Mouse (Mus musculus) urinary bladder, postnatal 25 days (tissue): ENCODE data around the gene Slc29a1.

Source experiments
- DNase-seq: peaks from one replicate; pipeline ENCODE4 v3.0.0; 2022; ENCODE audit warnings: low spot score

Slc29a1 gene

DNA sequence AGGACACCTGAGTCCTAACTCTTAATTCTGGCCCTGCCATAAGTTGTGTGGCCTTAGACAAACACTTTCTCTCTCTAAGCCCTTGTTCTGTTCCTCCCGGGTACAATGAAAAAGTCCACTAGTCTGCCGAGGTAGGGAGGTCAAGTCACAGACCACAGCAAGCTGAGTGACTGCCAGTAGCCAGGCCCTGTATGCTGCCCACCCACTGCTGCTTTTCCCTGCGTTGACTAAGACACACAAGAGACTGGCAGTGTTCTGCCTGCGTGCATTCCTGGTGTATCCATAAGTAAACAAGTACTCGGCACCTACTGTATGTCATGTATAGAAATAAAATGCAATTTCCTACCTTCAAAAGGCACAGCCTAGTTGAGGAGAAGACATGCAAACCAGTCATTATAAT is 49.2 kb downstream of the Slc29a1 start:
- DNase-seq = no peak

DNA sequence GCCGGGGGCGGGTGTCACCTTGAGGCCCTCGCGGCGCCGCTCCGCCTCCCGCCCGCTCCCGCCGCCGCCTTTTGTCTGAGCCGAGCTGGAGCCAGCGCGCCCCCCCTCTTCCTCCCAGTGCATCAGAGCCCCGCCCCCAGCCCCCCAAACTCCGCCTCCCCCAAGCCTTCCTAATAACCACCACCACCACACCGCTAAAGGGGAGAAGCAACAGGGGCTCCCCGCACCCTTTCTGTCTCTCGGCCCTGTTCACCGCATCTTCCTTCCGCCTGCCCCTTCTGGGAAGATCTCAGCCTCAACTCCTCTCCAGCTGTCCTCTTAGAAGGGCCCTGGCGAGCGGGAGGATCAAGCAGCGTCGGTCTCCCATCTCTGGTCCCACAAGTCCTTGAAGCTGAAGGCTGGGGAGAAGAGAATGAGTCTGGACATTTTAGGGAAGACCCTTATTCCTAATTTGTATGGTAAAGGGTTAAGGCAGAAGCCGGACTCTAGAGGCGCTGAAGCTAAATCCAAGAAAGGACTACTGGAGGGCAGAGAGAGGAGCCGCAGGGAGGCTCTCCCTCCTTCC is 49.7 kb downstream of the Slc29a1 start, which contains the start of gene Tmem151b:
Gene Tmem151b, minus strand, starts transcription at position 61 of the 565 bp plus-strand sequence.
- DNase-seq = no peak

DNA sequence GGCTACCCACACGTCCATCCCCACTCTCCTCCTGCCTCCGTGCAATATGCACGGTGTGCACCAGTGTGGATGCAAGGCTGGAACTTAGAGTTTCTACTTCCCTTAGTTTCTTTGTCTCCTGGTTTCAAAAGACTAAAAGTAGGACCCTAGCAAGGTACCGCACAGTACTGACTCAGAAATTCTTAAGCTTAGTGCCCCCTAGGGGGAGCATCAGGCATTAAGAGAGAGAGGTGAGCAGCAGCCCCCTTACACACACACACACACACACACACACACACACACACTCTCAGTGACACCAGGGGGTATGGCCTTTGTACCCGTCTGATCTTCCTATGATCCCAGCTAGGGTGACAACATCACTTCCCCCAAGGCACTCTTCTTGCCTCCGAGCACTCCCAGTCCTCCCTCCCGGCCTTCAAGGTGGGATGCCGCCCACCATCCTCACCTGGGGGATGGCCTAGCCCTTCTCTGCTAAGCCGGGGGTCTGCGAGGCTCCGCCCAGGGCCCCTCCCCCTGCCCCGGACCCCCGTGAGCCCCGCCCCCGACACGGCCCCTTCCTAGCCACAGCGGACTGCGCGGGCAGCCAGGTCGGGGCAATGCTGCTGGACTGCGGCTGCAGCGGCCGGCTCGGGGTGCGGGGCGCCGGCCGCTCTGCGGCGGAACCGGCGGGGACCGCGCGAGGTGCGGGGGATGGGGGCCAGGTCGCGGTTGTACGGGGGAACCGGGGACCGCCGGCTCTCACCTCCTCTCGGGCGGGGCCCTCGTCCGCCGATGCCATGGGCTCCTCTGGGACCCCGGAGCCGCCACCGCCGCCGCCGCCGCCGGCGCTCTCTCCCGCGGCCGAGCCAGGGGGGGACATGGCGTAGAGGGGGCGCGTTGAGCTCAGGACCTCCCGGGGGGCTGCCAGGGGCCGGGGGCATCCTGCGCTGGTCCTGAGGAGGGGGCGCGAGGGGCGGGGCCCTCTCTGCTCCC is 50.6 kb downstream of the Slc29a1 start:
- no peak for DNase-seq

DNA sequence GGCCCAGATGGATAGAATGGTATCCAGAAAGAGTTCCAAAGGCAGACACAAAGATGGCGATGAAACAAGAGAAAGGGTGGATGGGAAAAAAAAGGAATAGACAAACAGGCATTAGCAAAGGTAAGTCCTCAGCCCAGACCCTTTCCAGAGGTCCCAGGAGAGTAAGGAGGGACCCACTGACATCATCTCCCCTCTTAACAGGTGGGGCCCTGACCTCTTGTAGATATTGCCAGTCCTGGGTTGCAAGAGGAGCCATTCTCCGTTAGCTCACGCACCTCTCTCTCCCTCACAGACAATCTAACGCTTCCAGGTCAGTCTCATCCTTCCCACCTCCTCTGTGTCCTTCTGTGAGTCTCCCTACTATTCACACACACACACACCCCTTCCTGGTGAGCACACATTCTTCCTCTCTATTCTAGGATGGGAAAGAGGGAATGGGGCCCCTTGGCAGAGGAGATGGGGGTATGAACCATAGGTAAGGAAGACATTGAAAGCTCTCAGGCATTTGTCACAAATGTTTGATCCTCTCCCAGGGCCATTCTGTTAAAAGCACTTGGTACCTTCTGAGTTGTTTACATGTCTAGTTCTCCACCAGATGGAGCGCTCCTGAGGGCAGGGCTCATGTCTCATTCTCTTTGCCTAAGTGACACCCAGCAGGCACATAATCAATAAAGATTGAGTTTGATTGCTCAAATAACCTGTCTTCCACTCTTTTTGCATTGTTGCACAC is 51.8 kb downstream of the Slc29a1 start:
- DNase-seq = no peak

DNA sequence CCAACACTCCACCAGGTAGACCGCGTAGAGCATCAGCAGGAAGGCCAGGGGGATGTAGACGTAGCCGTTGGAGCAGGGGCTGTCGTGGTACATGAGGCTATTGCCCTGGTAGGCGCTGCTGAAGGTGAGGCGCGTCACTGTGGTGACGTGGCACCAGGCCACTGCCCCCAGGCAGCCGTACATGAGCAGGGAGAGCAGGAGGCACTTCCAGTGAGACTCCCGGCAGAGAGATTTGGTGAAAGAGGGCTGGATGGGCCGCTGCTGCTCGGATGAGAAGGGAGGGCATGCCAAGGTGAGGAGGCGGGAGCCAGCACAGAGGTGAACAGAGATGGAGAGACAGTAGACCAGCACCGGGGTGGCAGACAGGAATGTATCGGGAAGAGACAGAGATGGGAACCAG is 52.5 kb downstream of the Slc29a1 start:
- no peak for DNase-seq

DNA sequence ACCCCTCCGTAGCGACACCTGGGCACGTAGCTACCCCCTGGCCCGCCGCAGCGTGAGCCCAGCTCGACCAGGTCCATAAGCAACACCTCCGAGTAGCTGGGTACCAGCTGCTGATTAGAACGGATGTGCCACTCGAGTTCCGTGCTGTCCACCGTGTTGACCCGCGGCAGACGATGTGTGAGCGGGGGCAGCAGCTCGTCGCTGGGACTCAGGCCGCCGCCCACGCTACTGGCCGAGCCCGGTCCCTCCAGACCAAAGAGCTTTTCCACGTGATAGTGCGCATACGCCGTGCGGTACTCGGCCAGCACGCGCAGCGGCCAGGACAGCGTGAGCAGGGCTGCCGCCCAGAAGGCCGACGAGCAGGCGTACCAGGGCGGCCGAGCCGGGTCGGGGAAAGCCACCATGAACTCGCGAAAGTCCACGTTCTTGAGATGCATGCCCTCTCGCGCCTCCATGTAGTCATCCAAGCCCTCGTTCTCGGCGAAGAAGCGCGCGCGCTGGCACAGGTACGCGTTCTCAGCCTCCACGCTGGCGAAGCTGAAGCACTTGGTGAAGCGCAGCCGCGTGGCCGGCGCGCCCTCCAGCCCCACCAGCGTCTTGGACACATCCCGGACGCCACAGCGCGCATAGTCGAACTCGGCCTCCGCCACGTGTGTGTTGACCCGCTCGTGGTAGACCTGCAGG is 54.0 kb downstream of the Slc29a1 start:
- no peak for DNase-seq

DNA sequence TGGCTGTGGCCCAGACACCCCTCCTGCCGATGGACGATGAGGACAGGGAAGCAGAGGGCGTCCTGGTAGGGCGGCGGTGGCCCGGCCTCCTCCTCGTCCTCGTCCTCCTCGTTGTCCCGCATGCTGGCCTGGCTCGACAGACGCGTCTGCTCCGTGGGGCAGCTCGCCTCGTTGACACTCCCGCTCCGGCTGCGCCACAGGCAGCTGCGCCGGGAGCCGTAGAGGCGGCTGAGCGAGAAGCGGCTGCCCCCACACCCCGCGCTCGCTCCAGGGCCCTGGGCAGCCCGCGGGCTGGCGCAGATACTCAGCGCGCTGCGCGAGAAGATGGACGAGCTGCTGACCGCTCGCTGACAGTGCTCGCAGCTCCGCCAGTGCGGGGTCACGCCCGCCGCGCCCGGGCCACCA is 54.5 kb downstream of the Slc29a1 start:
- DNase-seq = no peak

DNA sequence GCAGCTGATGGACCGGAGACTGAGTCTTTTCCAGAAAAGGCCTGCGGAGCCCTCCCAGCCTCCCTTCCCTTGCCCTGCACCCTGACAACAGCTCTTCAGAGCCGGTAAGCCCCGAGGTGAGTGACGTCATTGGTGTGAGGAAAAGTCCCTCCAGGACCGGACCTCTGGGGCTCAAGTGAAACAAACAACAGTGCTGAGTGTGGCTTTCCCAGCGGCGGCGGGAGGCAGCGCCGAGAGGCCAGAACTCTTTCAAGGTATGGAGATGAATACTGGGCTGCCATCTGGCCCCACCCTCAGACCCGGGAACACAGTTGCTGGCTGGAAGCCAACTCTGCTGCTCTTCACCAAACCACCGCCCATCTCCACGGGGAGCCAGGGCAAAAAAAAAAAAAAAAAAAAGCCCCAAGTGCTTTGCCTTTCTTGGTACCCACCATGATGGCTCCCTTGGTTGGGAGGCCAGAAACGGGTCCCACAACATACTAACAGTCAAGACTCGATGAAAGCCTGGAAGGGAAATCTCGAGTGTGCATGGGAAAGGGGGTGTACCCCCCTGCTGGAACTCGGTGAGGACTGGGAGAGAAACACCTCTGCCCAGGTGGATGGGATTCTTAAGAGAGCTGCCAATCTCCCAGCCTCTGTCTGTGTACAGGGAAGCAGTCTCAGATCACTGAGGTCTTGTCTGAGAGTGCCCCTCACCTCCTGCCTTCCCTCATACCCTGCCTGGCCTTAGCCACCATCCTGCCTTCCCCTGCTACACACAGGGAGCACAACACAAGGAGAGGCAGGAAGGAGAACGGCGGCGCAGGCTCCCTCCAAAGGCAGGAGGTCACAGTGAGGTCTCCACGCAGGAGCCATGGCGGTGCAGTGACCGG is 55.2 kb downstream of the Slc29a1 start:
- no peak for DNase-seq

DNA sequence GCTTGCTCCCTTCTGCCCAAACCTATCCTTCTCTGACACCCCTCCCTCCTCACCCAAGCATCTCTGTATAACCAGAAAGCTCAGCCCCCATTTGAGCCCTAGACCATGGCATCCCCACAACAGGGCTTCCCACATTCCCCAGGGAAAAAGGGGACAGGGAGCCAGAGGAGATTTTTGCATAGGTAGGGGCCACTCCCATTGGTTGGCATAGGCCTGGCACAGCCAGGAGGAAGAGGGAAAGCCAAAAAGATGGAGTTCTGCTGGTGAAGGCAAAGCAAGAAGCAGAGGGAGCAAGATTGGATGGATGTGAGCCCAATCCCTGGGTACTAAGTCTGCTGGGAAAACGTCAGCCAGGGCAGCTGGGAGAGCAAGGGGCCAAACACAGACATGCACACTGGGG is 56.3 kb downstream of the Slc29a1 start:
- no peak for DNase-seq

DNA sequence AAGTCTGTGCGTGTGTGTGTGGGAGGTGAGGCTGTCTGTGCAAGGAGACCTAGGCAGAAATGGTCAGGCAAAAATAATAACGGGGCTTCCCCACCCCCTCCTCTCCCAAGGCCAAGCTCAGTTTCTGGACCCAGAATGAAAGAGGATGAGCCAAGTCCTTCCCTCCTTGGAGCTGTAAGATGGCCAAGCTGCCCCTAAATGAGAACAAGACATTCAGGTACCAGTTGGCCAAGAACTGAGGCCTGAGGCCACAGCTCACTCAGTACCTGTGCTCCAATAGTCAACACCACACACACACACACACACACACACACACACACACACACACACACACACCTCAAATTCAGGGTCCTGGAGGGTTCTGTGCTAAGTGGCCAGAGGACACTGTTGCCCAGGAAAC is 56.7 kb downstream of the Slc29a1 start:
- DNase-seq = no peak

DNA sequence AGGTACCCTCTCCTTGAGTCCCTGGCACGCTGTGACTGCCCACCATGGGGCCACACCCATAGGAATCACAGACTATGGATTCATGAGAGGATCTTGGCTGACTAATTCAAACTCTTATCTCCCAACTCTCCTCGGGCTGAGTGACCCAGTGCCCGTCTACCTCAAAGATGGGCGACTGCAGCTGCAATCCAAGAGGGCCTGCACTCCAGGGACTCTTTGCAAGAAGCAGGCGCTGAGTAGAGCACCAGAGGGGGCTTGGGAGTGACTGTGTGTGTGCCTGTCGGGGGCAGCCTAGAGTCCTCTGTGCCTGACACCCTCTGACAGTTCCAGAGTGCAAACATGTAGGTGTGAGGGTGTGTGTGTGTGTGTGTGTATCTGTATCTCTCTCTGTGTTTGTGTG is 57.3 kb downstream of the Slc29a1 start:
- DNase-seq = no peak

DNA sequence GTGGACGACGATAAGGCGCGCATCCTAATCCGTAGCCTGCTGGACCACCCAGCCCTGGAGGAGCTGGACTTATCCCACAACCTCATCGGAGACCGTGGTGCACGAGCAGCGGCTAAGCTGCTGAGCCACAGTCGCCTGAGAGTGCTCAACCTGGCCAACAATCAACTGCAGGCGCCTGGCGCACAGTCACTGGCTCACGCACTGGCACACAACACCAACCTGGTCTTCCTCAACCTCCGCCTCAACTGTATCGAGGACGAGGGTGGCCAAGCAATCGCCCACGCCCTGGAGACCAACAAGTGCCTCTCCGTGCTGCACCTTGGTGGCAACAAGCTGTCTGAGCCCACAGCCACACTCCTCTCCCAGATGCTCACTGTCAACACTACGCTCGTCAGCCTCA is 59.7 kb downstream of the Slc29a1 start:
- no peak for DNase-seq

DNA sequence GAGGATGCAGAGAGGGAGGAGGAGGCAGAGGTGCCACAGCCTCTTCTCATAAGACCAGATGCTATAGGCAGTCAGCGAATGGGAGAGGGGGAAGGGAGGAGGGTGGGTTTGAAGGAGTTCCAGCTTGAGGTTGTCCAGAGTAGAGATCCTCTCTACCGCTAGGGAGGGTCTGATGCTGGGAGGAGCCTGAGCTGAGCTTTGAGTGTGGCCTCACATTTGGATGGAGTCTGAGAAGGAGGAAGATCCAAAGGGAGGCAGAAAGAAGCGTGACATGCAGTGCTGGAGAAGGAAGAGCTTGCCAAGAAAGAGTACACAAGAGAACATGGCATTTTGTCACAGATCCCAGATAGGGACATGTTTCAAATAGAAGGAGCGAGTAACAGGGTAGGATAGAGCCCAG is 61.0 kb downstream of the Slc29a1 start:
- no peak for DNase-seq

DNA sequence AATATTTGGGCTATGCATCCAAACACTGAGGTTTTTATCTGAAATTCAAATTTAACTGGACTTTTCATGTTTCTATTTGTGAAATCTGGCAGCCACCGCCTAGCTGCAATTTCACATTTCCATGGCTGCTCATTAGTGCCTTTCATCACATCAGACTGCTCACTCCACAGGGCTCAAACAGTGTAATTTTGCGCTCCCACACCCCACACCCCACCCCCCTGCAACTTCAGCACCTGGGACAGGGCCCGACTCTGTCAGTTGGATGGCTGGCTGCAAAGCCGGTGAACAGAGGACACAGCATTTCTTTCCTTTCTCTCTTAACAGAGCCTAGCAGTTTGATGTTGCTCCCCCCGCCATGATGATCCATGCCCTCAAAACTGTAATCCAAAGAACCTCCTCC is 63.1 kb downstream of the Slc29a1 start:
- DNase-seq = no peak
